In the genomic region with DNA sequence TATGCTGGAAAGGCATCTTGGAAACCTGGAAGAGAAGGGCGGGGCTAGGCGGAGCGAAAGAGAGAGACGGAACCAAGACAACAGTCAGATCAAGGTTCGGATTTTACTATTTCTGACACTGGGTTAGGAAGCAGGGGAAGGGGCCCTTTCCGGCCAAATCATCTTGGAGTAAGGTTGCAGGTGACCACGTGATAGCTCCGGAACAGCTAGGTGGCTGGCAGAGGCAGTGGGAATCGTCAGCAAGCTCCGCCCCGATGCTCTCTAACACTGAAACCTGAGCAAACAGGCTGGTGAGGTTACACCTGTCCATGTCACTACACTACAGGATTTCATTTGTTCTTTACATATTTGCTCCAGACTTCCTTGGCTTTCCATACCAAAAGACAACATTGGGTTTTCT, we compare ENCODE assay signal across 16 mouse cellular contexts. TPM values are rescaled to one million over a fixed set of nuclear protein-coding genes. Genes with fewer than 3 reads are reported as not detected.
A peak's percentile ranks its signal among the peaks of the same experiment; 100 is the strongest.
DNase-seq lines count a peak whose midpoint lies in the region; ATAC-seq lines count a peak whose summit lies in the region.
"Had no signal": no experiment of that assay in that cellular context is flagged by ENCODE, and none has a peak within 500 bp of the region (broad histone marks: within the 10 kb centered on the region; RNA-seq: fewer than 3 reads in every experiment).

No protein-coding gene starts in this region.

- H3K9ac ChIP-seq in heart, embryonic 14.5 days (ENCODE audit: low read length): no peak overlapping the region
- peak overlapping the region; percentile 32; the same call in 1 of the 2 replicates for H3K9ac ChIP-seq in lung, embryonic 16.5 days (ENCODE audit: low read length)
- no peak overlapping the region for H3K9ac ChIP-seq in intestine, embryonic 16.5 days (ENCODE audit: low read depth, low read length)
- H3K9ac ChIP-seq in hindbrain, embryonic 14.5 days: no peak overlapping the region

- no peak overlapping the region for H3K27ac ChIP-seq in heart, embryonic 14.5 days (replicated peaks in 1 of 2; ENCODE audit: control insufficient read depth in 1 of 2, insufficient read depth in 1 of 2, low read depth in 2 of 2, low read length in 2 of 2)
- H3K27ac ChIP-seq in lung, embryonic 16.5 days (ENCODE audit: low read length): no peak overlapping the region
- no peak overlapping the region for H3K27ac ChIP-seq in intestine, embryonic 16.5 days (ENCODE audit: low read length)
- no peak overlapping the region for H3K27ac ChIP-seq in hindbrain, embryonic 14.5 days
- H3K27ac ChIP-seq: hindbrain, postnatal 0 days had no signal

- H3K4me3 ChIP-seq in heart, embryonic 14.5 days (ENCODE audit: control insufficient read depth in 1 of 2, insufficient read depth in 1 of 2, low read depth in 1 of 2, low read length in 2 of 2): no peak overlapping the region
- H3K4me3 ChIP-seq in lung, embryonic 16.5 days (ENCODE audit: low read length): peak overlapping the region; percentile 28
- peak overlapping the region; percentile 17; the same call in 1 of the 2 replicates for H3K4me3 ChIP-seq in intestine, embryonic 16.5 days (ENCODE audit: low read length)
- no peak overlapping the region for H3K4me3 ChIP-seq in hindbrain, embryonic 14.5 days (replicated peaks; ENCODE audit: low read length)

- WGBS in heart, embryonic 14.5 days: 28% methylated on average over 11 of the region's 11 CpGs
- 27% methylated on average over 11 of the region's 11 CpGs for WGBS in lung, embryonic 16.5 days
- WGBS in intestine, embryonic 16.5 days: 34% methylated on average over 11 of the region's 11 CpGs
- 49% methylated on average over 11 of the region's 11 CpGs for WGBS in hindbrain, embryonic 14.5 days

- H3K9me3 ChIP-seq in heart, embryonic 14.5 days (ENCODE audit: control insufficient read depth, low read length): no peaks in the 10 kb centered on the region
- H3K9me3 ChIP-seq in lung, embryonic 16.5 days (ENCODE audit: control insufficient read depth, low read length): no peaks in the 10 kb centered on the region
- H3K9me3 ChIP-seq in intestine, embryonic 16.5 days (ENCODE audit: control insufficient read depth, low read length): no peaks in the 10 kb centered on the region
- no peaks in the 10 kb centered on the region for H3K9me3 ChIP-seq in hindbrain, embryonic 14.5 days (ENCODE audit: control insufficient read depth, low read length)

- no peak for DNase-seq in heart, postnatal 25 days (ENCODE audit: low spot score)
- no peak for DNase-seq in lung, adult 18-20 months
- DNase-seq in yolk sac, embryonic 10.5 days (ENCODE audit: low spot score): peak; percentile 32
- DNase-seq in hindbrain, embryonic 14.5 days (ENCODE audit: low spot score): no peak
- DNase-seq in adrenal gland, adult 8-10 months: no peak
- DNase-seq: adrenal gland, postnatal 10 days; cerebellum, postnatal 14 days; gastrocnemius, postnatal 36 days; kidney, postnatal 25 days; thymus, postnatal 36 days had no signal

- no peaks in the 10 kb centered on the region for H3K27me3 ChIP-seq in heart, embryonic 14.5 days (ENCODE audit: control insufficient read depth, insufficient read depth, low read length)
- H3K27me3 ChIP-seq in lung, embryonic 16.5 days (ENCODE audit: control insufficient read depth, insufficient read depth, low read depth, low read length): no peaks in the 10 kb centered on the region
- H3K27me3 ChIP-seq in intestine, embryonic 16.5 days (replicated peaks; ENCODE audit: control insufficient read depth, insufficient read depth, low read length): no peaks in the 10 kb centered on the region
- H3K27me3 ChIP-seq in hindbrain, embryonic 14.5 days (ENCODE audit: control insufficient read depth, insufficient read depth, low read length): no peaks in the 10 kb centered on the region
- H3K27me3 ChIP-seq: Patski had no signal

- ATAC-seq in heart, embryonic 14.5 days (ENCODE audit: insufficient number of reproducible peaks, insufficient read depth, low FRiP score, low read depth): no peak
- no peak for ATAC-seq in lung, embryonic 16.5 days (ENCODE audit: low read depth)
- ATAC-seq in intestine, embryonic 16.5 days: 0 out of 2 replicates have a peak, but pooled peaks have one; percentile 27
- no peak for ATAC-seq in hindbrain, embryonic 14.5 days (ENCODE audit: low FRiP score)
- ATAC-seq: forebrain, embryonic 16.5 days; hindbrain, postnatal 0 days; Patski had no signal

- H3K36me3 ChIP-seq in heart, embryonic 14.5 days (ENCODE audit: control insufficient read depth, insufficient read depth, low read length): no peaks in the 10 kb centered on the region
- no peaks in the 10 kb centered on the region for H3K36me3 ChIP-seq in lung, embryonic 16.5 days (ENCODE audit: control insufficient read depth, insufficient read depth, low read length)
- no peaks in the 10 kb centered on the region for H3K36me3 ChIP-seq in intestine, embryonic 16.5 days (ENCODE audit: control insufficient read depth, insufficient read depth, low read length)
- H3K36me3 ChIP-seq in hindbrain, embryonic 14.5 days (replicated peaks; ENCODE audit: control insufficient read depth, insufficient read depth): no peaks in the 10 kb centered on the region

- intact Hi-C loops in heart, postnatal 25 days (cut with DNase I): no loop called here

- 0 out of 4 replicates have a peak, but pooled peaks cover 0 to 3% of the 10 kb centered on the region in 2 experiments for H3K4me1 ChIP-seq in heart, embryonic 14.5 days (ENCODE audit: control insufficient read depth in 2 of 2, insufficient read depth in 2 of 2, low read length in 2 of 2)
- no peaks in the 10 kb centered on the region; the same call in 1 of the 2 replicates for H3K4me1 ChIP-seq in lung, embryonic 16.5 days (replicated peaks; ENCODE audit: control insufficient read depth, insufficient read depth, low read length)
- no peaks in the 10 kb centered on the region for H3K4me1 ChIP-seq in intestine, embryonic 16.5 days (ENCODE audit: control insufficient read depth, insufficient read depth, low read length)
- H3K4me1 ChIP-seq in hindbrain, embryonic 14.5 days (replicated peaks; ENCODE audit: control insufficient read depth, insufficient read depth, low read length): no peaks in the 10 kb centered on the region

- peak overlapping the region; percentile 32; the same call in 1 of the 2 replicates for H3K4me2 ChIP-seq in heart, embryonic 14.5 days (ENCODE audit: low read length)
- peak overlapping the region; percentile 36 for H3K4me2 ChIP-seq in lung, embryonic 16.5 days (ENCODE audit: low read depth, low read length)
- H3K4me2 ChIP-seq in intestine, embryonic 16.5 days (ENCODE audit: low read depth, low read length): peak overlapping the region; percentile 26
- H3K4me2 ChIP-seq in hindbrain, embryonic 14.5 days (replicated peaks): no peak overlapping the region

RNA-seq across cellular contexts. Expression of a gene that starts 4.9 kb away (rescaled TPM):
- 107 TPM in 2 replicates for polyA plus RNA-seq in heart, embryonic 14.5 days (2014; fragmentation: Nextera tagmentation; extraction: Ambion mirVana)
- total RNA-seq in heart, postnatal 25 days (2021): 10 to 100 TPM; 26.6 to 29.6 TPM
- polyA plus RNA-seq in lung, embryonic 16.5 days (2015; fragmentation: Nextera tagmentation; extraction: Ambion mirVana): 126 and 127 TPM in 2 replicates
- 90.3 and 101 TPM in 2 replicates for polyA plus RNA-seq in intestine, embryonic 16.5 days (2015; fragmentation: Nextera tagmentation; extraction: Ambion mirVana)
- 50.6 and 52.7 TPM in 2 replicates for polyA plus RNA-seq in hindbrain, embryonic 14.5 days (2014; fragmentation: Nextera tagmentation; extraction: Ambion mirVana)
- total RNA-seq in adrenal gland, adult 8-10 months (2022): 10 to 100 TPM; 26.5 to 31.3 (median 28.3) TPM

RNA-seq across cellular contexts. Expression of a gene that starts 16.3 kb away (rescaled TPM):
- 118 and 123 TPM in 2 replicates for polyA plus RNA-seq in heart, embryonic 14.5 days (2014; fragmentation: Nextera tagmentation; extraction: Ambion mirVana)
- 100 to 1,000 TPM; 264 to 279 TPM for total RNA-seq in heart, postnatal 25 days (2021)
- polyA plus RNA-seq in lung, embryonic 16.5 days (2015; fragmentation: Nextera tagmentation; extraction: Ambion mirVana): 32.5 and 33.2 TPM in 2 replicates
- polyA plus RNA-seq in intestine, embryonic 16.5 days (2015; fragmentation: Nextera tagmentation; extraction: Ambion mirVana): 27.0 and 28.3 TPM in 2 replicates
- 108 and 122 TPM in 2 replicates for polyA plus RNA-seq in hindbrain, embryonic 14.5 days (2014; fragmentation: Nextera tagmentation; extraction: Ambion mirVana)
- 100 to 1,000 TPM in 3 of 4 experiments, 10 to 100 TPM in 1; 95.3 to 120 (median 107) TPM for total RNA-seq in adrenal gland, adult 8-10 months (2022)

Comparison
In these comparisons a context has a peak if more than half of its experiments do, and no peak if none do; other contexts are left out.
1. H3K4me3 ChIP-seq: peak in lung, embryonic 16.5 days (single experiment) and intestine, embryonic 16.5 days (single experiment); none in heart, embryonic 14.5 days (0 of 2) and hindbrain, embryonic 14.5 days (single experiment).